Mouse (Mus musculus) liver, embryonic 14.5 days (tissue): ENCODE results near the gene Raly.

Source experiments
- CTCF ChIP-seq: IDR thresholded peaks from 2 replicates; pipeline ENCODE4 v1.5.1; 2016; ENCODE audit warnings: antibody characterized with exemption, low read depth, control low read depth
- EP300 ChIP-seq: IDR thresholded peaks from 2 replicates; pipeline ENCODE4 v1.6.1; 2016; ENCODE audit warnings: antibody characterized with exemption, low read depth

- no peak for TF ChIP-seq CTCF
- TF ChIP-seq EP300 = no peak; the same call in 1 of the 2 replicates
Measured at GRCm38 (mm10) chr2:154892201-154893044, 101.5 kb downstream of the Raly start, which contains the start of gene Eif2s2.
